Mouse (Mus musculus) lung, adult 2 months (tissue): Measurements from ENCODE around the gene Zfp729a. TPM values are rescaled to one million over a fixed set of nuclear protein-coding genes. Genes with fewer than 3 reads are reported as not detected.
"Not testable (repeated sequence)": the region's sequence is repeated elsewhere in the genome, so short reads cannot be mapped to it uniquely, and the experiment has no call there.

Experiments
- DNase-seq: peaks from one replicate; pipeline ENCODE4 v3.0.0; 2022
- H3K4me1 ChIP-seq: fragments of 200-500 bp; 2 replicates; pipeline ENCODE4 v1.6.1; 2011; ENCODE audit warnings: low read length; ENCODE audit not compliant: control insufficient read depth, insufficient read depth
- H3K4me3 ChIP-seq: fragments of 200-500 bp; replicated peaks from 2 replicates; pipeline ENCODE3; 2011; ENCODE audit warnings: low read depth, mild to moderate bottlenecking, control low read depth, low read length; ENCODE audit errors: extremely low read depth
- CTCF ChIP-seq: fragments of 200-500 bp; IDR thresholded peaks from 2 replicates; pipeline ENCODE4 v1.5.1; 2011; ENCODE audit warnings: mild to moderate bottlenecking, low read length, control low read depth; ENCODE audit not compliant: insufficient read depth
- POLR2A ChIP-seq: fragments of 200-500 bp; IDR thresholded peaks from 2 replicates; pipeline ENCODE4 v1.6.1; 2011; ENCODE audit warnings: low read depth, mild to moderate bottlenecking, control low read depth, low read length, borderline replicate concordance; ENCODE audit errors: extremely low read depth
- WGBS: fragments of 180-500 bp; shearing (Covaris S2); methylation state at CpG from one replicate; pipeline ENCODE4 v1.1.7; 2018; 5-methylcytosine and 5-hydroxymethylcytosine counted together
- polyA plus RNA-seq: library from polyadenylated mRNA; depleted of rRNA; stranded (reverse); fragments of >200 nt; gene quantifications from 2 replicates; pipeline ENCODE4 v1.2.3, GENCODE M21; 2012; rRNA removed

Zfp729a gene
- polyA plus RNA-seq, result 0.68 and 1.0 TPM in 2 replicates

- Histone ChIP-seq H3K4me1 (peaks cover 2% of the 10 kb centered on the region), H3K4me3 (peak within 1 kb of the TSS; percentile 72)
- DNase-seq, result peak; percentile 83
- TF ChIP-seq POLR2A (peak; percentile 47; the same call in 1 of the 2 replicates), CTCF (0 out of 2 replicates have a peak, but pooled peaks have one; percentile 17)
- under 1% methylated on average over 19 of the region's 19 CpGs for WGBS
Measured at GRCm38 (mm10) chr13:67637294-67638007, at the start of gene Zfp729a, which contains the start of gene Gm49345. Gene Zfp729a (minus strand): TSS chr13:67637791. Gene Gm49345 (minus strand): TSS chr13:67637769.

- Histone ChIP-seq H3K4me1 (peaks cover 3% of the 10 kb centered on the region; the same call in 1 of the 2 replicates), H3K4me3 (no peak within 1 kb of the TSS)
- 72% methylated on average over 4 of the region's 4 CpGs for WGBS
- TF ChIP-seq POLR2A (no peak), CTCF (no peak)
- DNase-seq, result no peak
Measured at GRCm38 (mm10) chr13:67686971-67687370, 49.4 kb upstream of the Zfp729a start, which contains the start of gene Zfp738. Gene Zfp738 (minus strand): TSS chr13:67687071.

GRCm38 (mm10) chr13:67683841-67684240 lies 46.2 kb upstream of the Zfp729a start:
- not testable (repeated sequence) for DNase-seq, H3K4me1 ChIP-seq
- 42% methylated on average over 2 of the region's 2 CpGs for WGBS
- peak overlapping the region; percentile 80 for H3K4me3 ChIP-seq

GRCm38 (mm10) chr13:67682959-67683735 lies 45.6 kb upstream of the Zfp729a start:
- peak; percentile 87 for DNase-seq
- peak; percentile 38; the same call in 1 of the 2 replicates for TF ChIP-seq POLR2A
- H3K4me3 ChIP-seq, result peak overlapping the region; percentile 80
- WGBS, result 6% methylated on average over 16 of the region's 16 CpGs
- not testable (repeated sequence) for H3K4me1 ChIP-seq

- Histone ChIP-seq H3K4me3 (no peak overlapping the region), H3K4me1 (no peaks in the 10 kb centered on the region)
- TF ChIP-seq CTCF (no peak), POLR2A (no peak)
- no peak for DNase-seq
- WGBS, result 96% methylated on average over 2 of the region's 2 CpGs
Measured at GRCm38 (mm10) chr13:67674902-67675301, 37.3 kb upstream of the Zfp729a start.

- WGBS, result 50% methylated on average over 3 of the region's 3 CpGs
- no peak for DNase-seq
- Histone ChIP-seq H3K4me3 (no peak overlapping the region), H3K4me1 (no peaks in the 10 kb centered on the region)
- TF ChIP-seq POLR2A, result no peak
- TF ChIP-seq CTCF, result no peak
Measured at GRCm38 (mm10) chr13:67652496-67652895, 14.9 kb upstream of the Zfp729a start.

GRCm38 (mm10) chr13:67610108-67610507 lies 27.5 kb downstream of the Zfp729a start:
- no peak for DNase-seq
- Histone ChIP-seq H3K4me1 (no peaks in the 10 kb centered on the region; the same call in 1 of the 2 replicates), H3K4me3 (no peak overlapping the region)
- WGBS, result 64% methylated on average over 4 of the region's 4 CpGs
- TF ChIP-seq POLR2A (no peak), CTCF (no peak)

GRCm38 (mm10) chr13:67609066-67609876 lies 28.3 kb downstream of the Zfp729a start, which contains the start of gene Zfp729b:
Gene Zfp729b (minus strand): TSS chr13:67609707.
- H3K4me1 ChIP-seq, result no peaks in the 10 kb centered on the region; the same call in 1 of the 2 replicates
- TF ChIP-seq CTCF (no peak), POLR2A (peak; percentile 20; the same call in 1 of the 2 replicates)
- WGBS, result 2% methylated on average over 20 of the region's 20 CpGs
- peak; percentile 92 for DNase-seq
- peak within 1 kb of the TSS; percentile 84 for H3K4me3 ChIP-seq
